Mouse (Mus musculus): ENCODE measurements around the gene Mefv. TPM values are rescaled to one million over a fixed set of nuclear protein-coding genes. Genes with fewer than 3 reads are reported as not detected.

Gene Mefv
- polyA plus RNA-seq (2015; fragmentation: Nextera tagmentation; extraction: Ambion mirVana) = 0.05 TPM in 1 of 2 replicates, not detected in the other

DNA sequence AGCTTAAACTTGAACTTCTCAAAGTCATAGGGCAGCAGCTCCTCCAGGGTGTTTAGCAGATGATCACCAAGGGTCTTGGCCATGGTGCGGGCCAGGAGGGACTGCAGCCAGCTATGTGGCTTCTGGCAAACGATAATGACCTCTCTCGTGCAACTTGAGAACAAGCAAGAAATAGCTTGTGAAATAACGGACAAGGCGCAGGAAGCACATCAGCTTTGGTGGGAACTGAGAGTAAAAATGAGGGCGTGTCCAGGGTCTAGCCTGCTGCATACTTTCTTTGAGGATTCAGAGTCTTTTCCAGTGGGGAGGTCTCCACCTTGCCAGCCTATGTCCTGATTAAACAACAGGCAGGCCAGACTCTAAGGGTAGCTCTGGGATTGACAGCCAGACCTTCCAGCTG lies at the start of gene Mefv:
TSS of gene Mefv (minus strand) at position 118 of the 400 bp plus-strand sequence.

DNA sequence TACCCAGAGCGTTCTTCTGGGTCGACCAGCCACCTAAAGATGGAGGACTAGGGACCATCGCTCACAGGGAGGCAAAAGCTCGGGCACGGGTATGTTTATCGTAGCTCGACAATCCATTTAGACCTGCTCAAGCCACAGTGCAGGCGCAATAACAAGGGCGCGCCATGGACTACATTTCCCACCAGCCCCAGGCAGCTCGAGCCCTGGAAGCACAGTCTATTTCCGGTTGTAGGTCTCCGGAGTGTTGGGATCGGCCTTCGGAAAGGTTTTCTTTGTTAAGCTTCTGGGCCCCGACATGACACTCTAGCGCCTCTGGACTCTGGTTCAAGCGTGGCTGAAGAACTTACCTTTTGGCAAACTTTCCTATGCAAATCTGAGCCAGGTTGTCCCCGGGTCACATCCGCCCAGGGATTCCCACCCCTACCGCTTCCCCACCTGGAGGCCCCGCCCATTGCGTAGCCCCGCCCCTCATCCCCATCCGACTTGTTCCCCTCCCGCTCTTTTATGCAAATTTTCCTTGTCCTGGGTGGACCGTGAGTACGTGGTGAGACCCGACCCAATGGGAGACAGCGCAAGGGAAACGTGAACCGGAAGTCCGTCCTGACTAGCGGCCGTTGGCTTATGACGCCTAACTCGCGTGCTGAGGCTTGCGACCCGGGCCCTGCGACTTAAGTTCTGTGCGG lies 25.7 kb upstream of the Mefv start, which contains the start of gene Zfp263:
TSS of gene Zfp263 (plus strand) at position 591 of the 683 bp plus-strand sequence.

Other genes starting within 250 kb of the Mefv start
- not detected in 2 replicates for gene Olfr161, start 127.1 kb downstream of the Mefv start, polyA plus RNA-seq (2015; fragmentation: Nextera tagmentation; extraction: Ambion mirVana)
- 17.8 and 18.7 TPM in 2 replicates for gene Zfp263, start 26.0 kb upstream of the Mefv start, polyA plus RNA-seq (2015; fragmentation: Nextera tagmentation; extraction: Ambion mirVana)
- gene Olfr15, start 112.8 kb upstream of the Mefv start, polyA plus RNA-seq (2015; fragmentation: Nextera tagmentation; extraction: Ambion mirVana) = not detected in 2 replicates
- gene Zfp174, start 129.2 kb upstream of the Mefv start, polyA plus RNA-seq (2015; fragmentation: Nextera tagmentation; extraction: Ambion mirVana) = 0.96 and 1.1 TPM in 2 replicates
- gene Naa60, start 154.3 kb upstream of the Mefv start, polyA plus RNA-seq (2015; fragmentation: Nextera tagmentation; extraction: Ambion mirVana) = 19.8 and 24.8 TPM in 2 replicates
- 3.2 and 3.9 TPM in 2 replicates for gene Zfp597, start 166.5 kb upstream of the Mefv start, polyA plus RNA-seq (2015; fragmentation: Nextera tagmentation; extraction: Ambion mirVana)
- gene Gm20695, start 166.6 kb upstream of the Mefv start, polyA plus RNA-seq (2015; fragmentation: Nextera tagmentation; extraction: Ambion mirVana) = 0.69 and 1.2 TPM in 2 replicates
- gene 1700037C18Rik, start 190.6 kb upstream of the Mefv start, polyA plus RNA-seq (2015; fragmentation: Nextera tagmentation; extraction: Ambion mirVana) = 6.0 and 6.8 TPM in 2 replicates
- 12.0 and 12.9 TPM in 2 replicates for gene Cluap1, start 190.7 kb upstream of the Mefv start, polyA plus RNA-seq (2015; fragmentation: Nextera tagmentation; extraction: Ambion mirVana)

All from skeletal muscle tissue, postnatal 0 days (tissue).